Mouse (Mus musculus) forebrain, embryonic 16.5 days (tissue): ENCODE measurements around the gene S100a10. TPM values are rescaled to one million over a fixed set of nuclear protein-coding genes. Genes with fewer than 3 reads are reported as not detected.

ENCODE experiments used
- ATAC-seq: fragments of 200-750 bp; cut with Nextera tagmentation; 2 replicates; pipeline ENCODE4 v1.8.0; 2017; ENCODE audit warnings: mild to moderate bottlenecking, moderate library complexity
- H3K27ac ChIP-seq: fragments of 300-500 bp; sonication (generic); 2 replicates; pipeline ENCODE4 v1.5.1; 2014; ENCODE audit warnings: low read length, control low read depth
- H3K27me3 ChIP-seq: fragments of 300-500 bp; sonication (generic); replicated peaks from 2 replicates; pipeline ENCODE4 v1.6.1; 2014; ENCODE audit warnings: low read length; ENCODE audit not compliant: control insufficient read depth, insufficient read depth
- H3K36me3 ChIP-seq: fragments of 300-500 bp; sonication (generic); 2 replicates; pipeline ENCODE4 v1.6.1; 2014; ENCODE audit not compliant: control insufficient read depth, insufficient read depth
- H3K4me1 ChIP-seq: fragments of 300-500 bp; sonication (generic); replicated peaks from 2 replicates; pipeline ENCODE4 v1.6.1; 2014; ENCODE audit warnings: low read length; ENCODE audit not compliant: control insufficient read depth, insufficient read depth
- H3K4me2 ChIP-seq: fragments of 300-500 bp; sonication (generic); 2 replicates; pipeline ENCODE4 v1.6.1; 2014; ENCODE audit warnings: mild to moderate bottlenecking, low read length, control low read depth
- H3K4me3 ChIP-seq: fragments of 300-500 bp; sonication (generic); replicated peaks from 2 replicates; pipeline ENCODE4 v1.5.1; 2014; ENCODE audit warnings: mild to moderate bottlenecking, low read length, control low read depth
- H3K9ac ChIP-seq: fragments of 300-500 bp; sonication (generic); replicated peaks from 2 replicates; pipeline ENCODE4 v1.6.1; 2014; ENCODE audit warnings: low read depth, low read length, control low read depth
- H3K9me3 ChIP-seq: fragments of 300-500 bp; sonication (generic); 2 replicates; pipeline ENCODE4 v1.6.1; 2016; ENCODE audit warnings: low read length; ENCODE audit not compliant: control insufficient read depth
- WGBS: fragments of 180-500 bp; shearing (Covaris S2); extraction: QIAGEN DNeasy Blood & Tissue Kit; methylation state at CpG from one replicate; pipeline ENCODE4 v1.1.7; 2014; 5-methylcytosine and 5-hydroxymethylcytosine counted together
- polyA plus RNA-seq: library from polyadenylated mRNA; unstranded; fragments of >200 nt; fragmentation: Nextera tagmentation; extraction: Ambion mirVana; gene quantifications from 2 replicates; pipeline ENCODE4 v1.2.1, GENCODE M21; 2015

The S100a10 gene
- 117 and 124 TPM in 2 replicates for polyA plus RNA-seq

DNA sequence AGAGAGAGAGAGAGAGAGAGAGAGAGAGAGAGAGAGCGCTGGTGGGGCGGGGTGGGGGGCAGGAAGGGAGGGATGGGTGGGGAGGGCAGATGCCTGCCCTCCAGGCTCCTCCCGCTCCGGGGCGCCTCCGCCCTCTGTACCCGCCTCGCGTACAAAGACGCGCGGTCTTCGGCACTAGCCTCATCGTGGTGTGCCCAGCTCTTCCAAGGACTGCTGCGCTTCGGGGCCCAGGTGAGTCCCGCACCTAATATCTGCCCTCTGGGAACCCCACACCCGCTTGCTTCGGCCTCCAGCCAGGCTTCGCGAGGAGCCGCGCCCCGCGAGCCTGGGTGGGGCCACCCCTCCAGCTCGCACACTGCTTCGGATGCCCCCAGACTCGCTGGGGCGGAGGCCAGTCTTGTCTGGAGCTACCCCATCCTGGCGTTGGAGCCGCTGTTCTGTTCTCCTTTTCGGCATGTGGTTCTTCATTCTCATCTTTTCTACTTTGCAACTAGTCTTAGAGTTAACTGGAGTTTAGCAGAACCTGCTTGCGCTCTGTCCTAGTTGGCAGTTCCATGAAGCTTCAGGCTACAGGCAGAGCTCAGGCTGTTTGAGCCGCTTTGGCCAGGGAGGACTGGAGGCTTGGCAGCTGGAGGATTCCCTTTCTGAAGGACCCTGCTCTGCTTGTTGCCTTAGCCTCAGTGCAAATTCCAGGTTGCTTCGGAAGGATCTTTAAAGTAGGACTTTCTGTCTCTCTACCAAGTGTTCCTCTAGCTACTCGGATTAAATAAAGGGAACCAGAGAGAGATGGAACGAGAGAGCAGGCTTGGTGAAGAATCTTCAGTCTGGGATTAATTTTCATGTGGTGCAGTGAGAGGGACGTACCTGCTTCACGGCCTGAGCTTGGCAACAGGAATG, at the start of gene S100a10:
TSS of gene S100a10 (plus strand) at position 100 of the 897 bp plus-strand sequence.
- Histone ChIP-seq H3K36me3 (no peaks in the 10 kb centered on the region), H3K4me3 (peak within 1 kb of the TSS; percentile 65), H3K27ac (0 out of 2 replicates have a peak within 1 kb of the TSS, but pooled peaks have one; percentile 11), H3K27me3 (no peaks in the 10 kb centered on the region), H3K9ac (peak within 1 kb of the TSS; percentile 73), H3K9me3 (no peaks in the 10 kb centered on the region), H3K4me1 (peaks cover 8% of the 10 kb centered on the region), H3K4me2 (peak within 1 kb of the TSS; percentile 93)
- WGBS, result 3% methylated on average over 37 of the region's 39 CpGs
- ATAC-seq, result peak; percentile 90

DNA sequence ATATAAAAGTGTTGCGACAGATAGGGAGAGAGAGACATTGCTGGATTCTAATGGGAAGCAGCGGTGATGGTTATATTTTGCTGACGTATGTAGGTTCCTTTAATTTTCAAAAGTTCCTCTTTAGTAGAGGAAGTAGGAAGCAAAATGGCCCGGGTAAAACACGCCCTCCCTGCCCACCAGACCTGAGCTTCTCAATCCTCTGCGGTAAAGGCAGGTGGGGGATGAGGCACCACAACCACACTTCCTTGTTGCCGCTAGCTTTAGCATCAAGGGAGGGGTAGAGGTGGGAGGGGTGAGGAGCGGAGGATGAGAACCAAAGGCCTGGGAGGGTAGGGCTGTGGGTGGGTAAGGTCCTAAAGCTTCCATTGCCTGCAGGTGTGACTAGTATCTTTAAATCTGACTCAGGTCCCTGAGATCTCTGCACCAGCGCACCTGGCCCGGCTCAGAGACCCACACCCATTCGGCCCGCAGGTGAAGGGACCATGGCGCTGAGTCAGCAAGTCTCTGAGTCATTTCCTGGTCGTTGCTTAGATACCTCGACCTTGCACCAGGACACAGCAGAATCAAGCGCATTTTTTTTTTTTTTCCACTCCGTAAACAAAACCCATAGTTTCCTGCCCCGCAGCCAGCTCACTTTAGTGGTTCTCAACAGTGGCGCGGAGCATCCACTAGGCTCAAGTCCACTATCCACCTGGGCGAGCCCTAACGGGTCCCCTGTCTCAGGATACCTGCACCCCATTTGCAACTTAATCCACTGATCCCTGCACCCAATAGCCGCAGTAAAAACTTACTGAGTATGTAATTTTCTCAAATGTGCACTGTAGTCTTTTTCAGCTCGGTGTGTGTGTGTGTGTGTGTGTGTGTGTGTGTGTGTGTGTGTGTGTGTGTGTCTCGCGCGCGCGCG, 48.7 kb upstream of the S100a10 start:
- Histone ChIP-seq H3K27ac (no peak overlapping the region), H3K4me2 (no peak overlapping the region), H3K9me3 (no peaks in the 10 kb centered on the region), H3K4me3 (no peak overlapping the region), H3K9ac (no peak overlapping the region), H3K36me3 (no peaks in the 10 kb centered on the region), H3K4me1 (no peaks in the 10 kb centered on the region), H3K27me3 (no peaks in the 10 kb centered on the region)
- WGBS, result 41% methylated on average over 30 of the region's 30 CpGs
- no peak for ATAC-seq

DNA sequence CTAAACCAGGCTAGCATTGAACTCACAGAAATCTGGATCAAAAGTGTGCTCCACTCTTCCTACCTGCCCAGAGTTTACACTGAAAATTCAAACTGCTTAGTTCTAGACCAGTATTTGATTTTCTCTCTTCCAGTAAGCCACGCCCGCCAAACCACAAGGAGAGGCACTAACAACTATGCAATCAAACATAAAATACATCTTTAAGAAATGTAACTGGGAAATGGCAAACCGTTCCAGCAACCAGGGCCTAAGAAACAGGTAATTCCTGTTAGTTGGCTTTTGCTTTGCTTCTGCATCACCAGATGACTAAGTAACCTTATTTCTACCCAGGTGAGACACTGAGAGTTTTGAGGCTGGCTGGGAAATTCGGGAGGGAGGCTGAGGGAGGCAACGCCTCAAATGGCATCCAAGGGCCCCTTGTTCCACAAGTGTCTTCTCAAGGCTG, 48.0 kb upstream of the S100a10 start:
- no peak overlapping the region for H3K4me2 ChIP-seq
- H3K4me3 ChIP-seq, result no peak overlapping the region
- WGBS, result 76% methylated on average over 5 of the region's 5 CpGs
- no peaks in the 10 kb centered on the region for H3K27me3 ChIP-seq
- no peak overlapping the region for H3K27ac ChIP-seq
- no peak for ATAC-seq
- H3K4me1 ChIP-seq, result no peaks in the 10 kb centered on the region
- H3K9ac ChIP-seq, result no peak overlapping the region
- no peaks in the 10 kb centered on the region for H3K9me3 ChIP-seq
- no peaks in the 10 kb centered on the region for H3K36me3 ChIP-seq

GRCm38 (mm10) chr3:93509301-93509700, 45.6 kb upstream of the S100a10 start:
- no peaks in the 10 kb centered on the region for H3K36me3 ChIP-seq
- H3K27ac ChIP-seq, result no peak overlapping the region
- no peak overlapping the region for H3K4me3 ChIP-seq
- WGBS, result 79% methylated on average over 1 of the region's 1 CpGs
- no peaks in the 10 kb centered on the region for H3K4me1 ChIP-seq
- H3K9ac ChIP-seq, result no peak overlapping the region
- H3K9me3 ChIP-seq, result no peaks in the 10 kb centered on the region
- no peaks in the 10 kb centered on the region for H3K27me3 ChIP-seq
- H3K4me2 ChIP-seq, result no peak overlapping the region
- ATAC-seq, result no peak

GRCm38 (mm10) chr3:93511036-93511435, 43.8 kb upstream of the S100a10 start:
- no peak overlapping the region for H3K4me2 ChIP-seq
- no peaks in the 10 kb centered on the region for H3K36me3 ChIP-seq
- ATAC-seq, result no peak
- no peaks in the 10 kb centered on the region for H3K4me1 ChIP-seq
- H3K9ac ChIP-seq, result no peak overlapping the region
- H3K4me3 ChIP-seq, result no peak overlapping the region
- 86% methylated on average over 1 of the region's 1 CpGs for WGBS
- no peaks in the 10 kb centered on the region for H3K27me3 ChIP-seq
- no peaks in the 10 kb centered on the region for H3K9me3 ChIP-seq
- no peak overlapping the region for H3K27ac ChIP-seq

DNA sequence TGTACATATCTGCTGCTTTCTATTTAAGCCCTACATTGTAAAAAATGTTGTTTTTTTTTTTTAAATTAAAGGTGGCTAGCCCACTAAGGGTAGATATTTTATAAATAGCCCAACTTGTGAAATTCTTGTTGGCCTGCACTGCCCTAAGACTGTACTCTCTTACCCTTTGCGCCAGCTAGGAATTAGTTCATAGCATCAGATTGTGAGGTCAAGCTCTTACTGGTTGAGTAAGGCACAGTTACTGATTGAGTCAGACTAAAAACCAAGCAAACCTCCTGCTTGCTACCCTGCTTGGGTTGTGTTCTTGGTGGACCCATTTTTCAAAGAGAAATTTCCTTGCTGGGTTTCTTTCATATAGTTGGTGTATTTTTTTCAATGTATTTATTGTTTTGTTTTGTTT, 43.1 kb upstream of the S100a10 start:
- Histone ChIP-seq H3K4me1 (no peaks in the 10 kb centered on the region), H3K4me2 (no peak overlapping the region), H3K4me3 (no peak overlapping the region), H3K36me3 (no peaks in the 10 kb centered on the region), H3K9me3 (no peaks in the 10 kb centered on the region), H3K27ac (no peak overlapping the region), H3K27me3 (no peaks in the 10 kb centered on the region), H3K9ac (no peak overlapping the region)
- 100% methylated on average over 1 of the region's 1 CpGs for WGBS
- ATAC-seq, result no peak

- H3K4me1 ChIP-seq, result no peaks in the 10 kb centered on the region
- H3K9me3 ChIP-seq, result no peaks in the 10 kb centered on the region
- no peak overlapping the region for H3K27ac ChIP-seq
- H3K4me2 ChIP-seq, result no peak overlapping the region
- H3K27me3 ChIP-seq, result no peaks in the 10 kb centered on the region
- WGBS, result 68% methylated on average over 7 of the region's 7 CpGs
- no peak for ATAC-seq
- no peak overlapping the region for H3K9ac ChIP-seq
- H3K4me3 ChIP-seq, result no peak overlapping the region
- no peaks in the 10 kb centered on the region for H3K36me3 ChIP-seq
Measured at GRCm38 (mm10) chr3:93512386-93513101, 42.3 kb upstream of the S100a10 start.

- no peak for ATAC-seq
- no peak overlapping the region for H3K4me2 ChIP-seq
- no peaks in the 10 kb centered on the region for H3K9me3 ChIP-seq
- H3K27ac ChIP-seq, result no peak overlapping the region
- H3K27me3 ChIP-seq, result no peaks in the 10 kb centered on the region
- H3K36me3 ChIP-seq, result no peaks in the 10 kb centered on the region
- 95% methylated on average over 3 of the region's 3 CpGs for WGBS
- no peak overlapping the region for H3K9ac ChIP-seq
- no peaks in the 10 kb centered on the region for H3K4me1 ChIP-seq
- H3K4me3 ChIP-seq, result no peak overlapping the region
Measured at GRCm38 (mm10) chr3:93514628-93515027, 40.3 kb upstream of the S100a10 start.
